Mouse (Mus musculus) embryo, embryonic 11.5 days (tissue): ENCODE results near the gene Lrrc75b.
"Not testable (repeated sequence)": the region's sequence is repeated elsewhere in the genome, so short reads cannot be mapped to it uniquely, and the experiment has no call there.

Experiments used
- DNase-seq: peaks from one replicate; pipeline ENCODE4 v3.0.0-alpha.2; 2012; ENCODE audit warnings: low read depth, low spot score

Lrrc75b gene

GRCm38 (mm10) chr10:75534216-75534615 lies 25.9 kb downstream of the Lrrc75b start:
- no peak for DNase-seq

GRCm38 (mm10) chr10:75531532-75532090 lies 28.5 kb downstream of the Lrrc75b start:
- no peak for DNase-seq

GRCm38 (mm10) chr10:75530322-75530721 lies 29.8 kb downstream of the Lrrc75b start:
- no peak for DNase-seq

GRCm38 (mm10) chr10:75525450-75525849 lies 34.7 kb downstream of the Lrrc75b start:
- not testable (repeated sequence) for DNase-seq

- no peak for DNase-seq
These were observed 38.5 kb downstream of the Lrrc75b start for GRCm38 (mm10) chr10:75521643-75522042.

GRCm38 (mm10) chr10:75520581-75520980 lies 39.5 kb downstream of the Lrrc75b start:
- DNase-seq: no peak

GRCm38 (mm10) chr10:75517758-75518143 lies 42.4 kb downstream of the Lrrc75b start, which contains the start of gene Gucd1:
Gucd1 (minus strand) TSS chr10:75517972.
- peak; percentile 92 for DNase-seq

GRCm38 (mm10) chr10:75517073-75517757 lies 42.9 kb downstream of the Lrrc75b start, which contains the start of gene Snrpd3:
Snrpd3 (plus strand) TSS chr10:75517551.
- DNase-seq: peak; percentile 94

- DNase-seq: no peak
These were observed 43.4 kb downstream of the Lrrc75b start for GRCm38 (mm10) chr10:75516724-75517072.

GRCm38 (mm10) chr10:75516038-75516723 lies 43.9 kb downstream of the Lrrc75b start:
- DNase-seq: no peak

GRCm38 (mm10) chr10:75515216-75516037 lies 44.7 kb downstream of the Lrrc75b start:
- no peak for DNase-seq

GRCm38 (mm10) chr10:75514361-75514760 lies 45.8 kb downstream of the Lrrc75b start:
- no peak for DNase-seq

GRCm38 (mm10) chr10:75513306-75514067 lies 46.6 kb downstream of the Lrrc75b start:
- DNase-seq: no peak

- DNase-seq: no peak
These were observed 47.3 kb downstream of the Lrrc75b start for GRCm38 (mm10) chr10:75512796-75513195.

GRCm38 (mm10) chr10:75511897-75512296 lies 48.2 kb downstream of the Lrrc75b start:
- DNase-seq: no peak

- DNase-seq: no peak
These were observed 49.1 kb downstream of the Lrrc75b start for GRCm38 (mm10) chr10:75511060-75511459.

GRCm38 (mm10) chr10:75510446-75510845 lies 49.7 kb downstream of the Lrrc75b start:
- DNase-seq: no peak

- DNase-seq: not testable (repeated sequence)
These were observed 54.2 kb downstream of the Lrrc75b start for GRCm38 (mm10) chr10:75505928-75506327.

- DNase-seq: no peak
These were observed 55.0 kb downstream of the Lrrc75b start for GRCm38 (mm10) chr10:75505130-75505495.

- no peak for DNase-seq
These were observed 55.6 kb downstream of the Lrrc75b start for GRCm38 (mm10) chr10:75504234-75505129.
